Mouse (Mus musculus) thymus, adult 2 months (tissue): Measurements from ENCODE around the gene Prrc2b. TPM values are rescaled to one million over a fixed set of nuclear protein-coding genes. Genes with fewer than 3 reads are reported as not detected.

Experiments used
- DNase-seq: peaks from one replicate; pipeline ENCODE4 v3.0.0; 2021
- H3K27ac ChIP-seq: fragments of 200-500 bp; 2 replicates; pipeline ENCODE4 v1.5.1; 2012; ENCODE audit warnings: low read length, control low read depth; ENCODE audit not compliant: control insufficient read depth, insufficient read depth
- H3K27me3 ChIP-seq: fragments of 200-500 bp; 2 replicates; pipeline ENCODE4 v1.6.1; 2012; ENCODE audit warnings: mild to moderate bottlenecking, low read length, moderate library complexity, mixed read lengths; ENCODE audit not compliant: control insufficient read depth, insufficient read depth
- H3K36me3 ChIP-seq: fragments of 200-500 bp; 2 replicates; pipeline ENCODE4 v1.6.1; 2012; ENCODE audit warnings: mild to moderate bottlenecking, low read length, moderate library complexity; ENCODE audit not compliant: control insufficient read depth, insufficient read depth
- H3K4me1 ChIP-seq: fragments of 200-500 bp; replicated peaks from 2 replicates; pipeline ENCODE4 v1.6.1; 2012; ENCODE audit warnings: low read length; ENCODE audit not compliant: control insufficient read depth, insufficient read depth
- H3K4me3 ChIP-seq: fragments of 200-500 bp; 2 replicates; pipeline ENCODE4 v1.5.1; 2012; ENCODE audit warnings: mild to moderate bottlenecking, low read length, control low read depth, moderate library complexity; ENCODE audit not compliant: control insufficient read depth, insufficient read depth
- CTCF ChIP-seq: fragments of 200-500 bp; IDR thresholded peaks from 2 replicates; pipeline ENCODE4 v1.5.1; 2012; ENCODE audit warnings: mild to moderate bottlenecking, control low read depth, low read length, moderate library complexity, borderline replicate concordance; ENCODE audit not compliant: control insufficient read depth, poor library complexity, insufficient read depth; ENCODE audit errors: extremely low read depth
- POLR2A ChIP-seq: fragments of 200-500 bp; IDR thresholded peaks from 2 replicates; pipeline ENCODE4 v1.6.1; 2012; ENCODE audit warnings: mild to moderate bottlenecking, low read length, control low read depth, moderate library complexity; ENCODE audit not compliant: control insufficient read depth, poor library complexity, insufficient read depth; ENCODE audit errors: extremely low read depth
- WGBS: fragments of 180-500 bp; shearing (Covaris S2); methylation state at CpG from one replicate; pipeline ENCODE4 v1.1.7; 2018; 5-methylcytosine and 5-hydroxymethylcytosine counted together
- polyA plus RNA-seq: library from polyadenylated mRNA; depleted of rRNA; stranded (reverse); fragments of >200 nt; gene quantifications from 2 replicates; pipeline ENCODE4 v1.2.3, GENCODE M21; 2012

The Prrc2b gene
- polyA plus RNA-seq, 1 experiment = 104 TPM

DNA sequence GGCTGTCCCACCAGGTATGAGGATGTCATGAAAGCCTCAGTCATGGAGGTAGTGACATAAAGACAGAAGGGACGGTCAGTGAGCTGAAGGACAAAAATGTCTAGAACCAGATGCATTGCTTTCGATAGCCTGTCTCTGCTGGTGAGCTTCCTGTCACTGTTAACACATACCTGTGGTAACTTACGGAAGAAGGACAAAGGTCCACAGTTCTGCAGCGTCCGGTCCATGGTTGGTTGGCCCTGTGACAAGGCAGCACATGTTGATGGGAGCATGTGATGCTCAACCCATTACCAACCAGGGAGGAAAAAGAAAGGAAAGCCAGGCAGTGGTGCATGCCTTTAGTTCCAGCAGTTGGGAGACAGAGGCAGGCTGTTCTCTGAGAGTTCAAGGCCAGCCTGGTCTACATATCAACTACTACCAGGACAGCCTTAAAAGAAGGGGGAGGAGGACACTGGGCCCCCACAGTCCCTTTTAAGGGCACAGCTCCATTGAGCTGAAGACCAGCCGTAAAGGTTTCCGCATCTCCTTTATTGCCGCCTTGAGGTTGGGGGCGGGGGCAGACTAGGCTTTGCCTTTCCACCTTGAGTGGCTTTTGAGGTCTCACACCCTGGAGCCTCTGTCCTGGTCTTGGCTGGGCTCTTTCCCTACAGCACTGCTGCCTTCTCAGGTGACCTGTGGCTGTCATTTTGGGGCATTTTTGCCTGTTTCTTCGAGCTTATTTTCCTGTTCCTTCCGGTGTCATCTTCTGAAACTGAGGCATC is 14.3 kb downstream of the Prrc2b start:
- H3K4me1 ChIP-seq = peaks cover 55% of the 10 kb centered on the region
- no peak for TF ChIP-seq POLR2A
- no peak for TF ChIP-seq CTCF
- H3K36me3 ChIP-seq = no peaks in the 10 kb centered on the region
- H3K4me3 ChIP-seq = no peak overlapping the region
- 81% methylated on average over 11 of the region's 11 CpGs for WGBS
- DNase-seq = no peak
- H3K27me3 ChIP-seq = no peaks in the 10 kb centered on the region
- peak overlapping the region; percentile 28; the same call in 1 of the 2 replicates for H3K27ac ChIP-seq

DNA sequence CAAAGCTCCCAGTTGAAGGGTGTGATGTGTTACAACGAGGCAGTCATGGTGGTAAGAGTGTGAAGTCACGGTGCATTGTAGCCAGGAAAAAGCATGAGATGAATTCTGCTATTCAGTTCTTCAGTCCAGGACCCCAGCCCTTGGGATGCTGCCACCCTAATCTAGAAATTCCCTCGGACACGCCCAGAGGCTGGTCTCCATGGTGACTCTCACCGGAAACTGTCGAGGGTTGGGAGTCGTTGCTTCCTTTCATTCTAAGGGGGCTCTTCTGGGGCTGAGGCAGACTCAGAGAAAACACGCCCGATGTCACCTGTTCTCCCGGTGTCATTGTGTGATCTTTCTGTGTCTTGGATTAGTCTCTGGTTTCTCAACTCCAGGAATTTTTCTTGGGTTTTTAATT is 15.7 kb downstream of the Prrc2b start:
- no peak for TF ChIP-seq POLR2A
- no peak for TF ChIP-seq CTCF
- no peaks in the 10 kb centered on the region for H3K27me3 ChIP-seq
- H3K27ac ChIP-seq = peak overlapping the region; percentile 98
- no peak overlapping the region for H3K4me3 ChIP-seq
- peaks cover 61% of the 10 kb centered on the region for H3K4me1 ChIP-seq
- peak; percentile 58 for DNase-seq
- H3K36me3 ChIP-seq = no peaks in the 10 kb centered on the region
- 7% methylated on average over 10 of the region's 10 CpGs for WGBS

DNA sequence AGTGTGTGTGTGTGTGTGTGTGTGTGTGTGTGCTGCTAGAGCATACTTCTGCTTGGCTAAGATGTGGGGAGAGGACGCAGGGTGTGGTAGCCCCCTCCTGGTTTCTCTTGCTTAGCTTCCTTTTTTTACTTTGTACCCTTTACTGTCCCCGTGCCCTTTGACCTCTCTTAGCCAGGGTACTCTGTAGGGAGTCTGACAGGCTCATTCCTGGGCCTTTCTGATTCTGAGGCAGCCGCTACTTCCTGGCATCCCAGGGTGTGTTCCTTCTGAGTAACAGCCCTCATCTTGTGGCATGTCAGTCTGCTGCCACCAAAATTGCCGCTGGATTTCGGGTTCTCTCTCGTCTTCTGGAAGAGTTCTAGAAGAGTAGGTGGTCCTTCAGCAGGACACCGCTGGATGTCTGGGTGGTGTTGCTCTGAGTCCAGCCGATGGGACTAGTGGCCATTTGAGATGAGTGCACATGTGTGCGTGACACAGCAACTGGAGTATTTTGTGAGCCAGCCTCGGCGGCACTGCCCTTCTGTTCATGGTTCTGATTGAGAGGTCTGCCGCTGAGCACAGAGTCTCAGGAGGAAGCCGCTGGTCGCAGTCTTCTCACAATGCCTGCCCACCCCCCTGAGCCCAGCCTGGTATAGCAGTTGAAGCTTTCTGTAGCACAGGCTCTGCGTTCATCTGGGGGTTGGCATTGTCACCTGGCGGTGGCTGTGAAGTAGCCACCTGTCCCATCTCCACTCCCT is 16.3 kb downstream of the Prrc2b start:
- H3K4me1 ChIP-seq = peaks cover 64% of the 10 kb centered on the region
- TF ChIP-seq POLR2A (no peak; the same call in 1 of the 2 replicates), CTCF (no peak)
- no peaks in the 10 kb centered on the region for H3K36me3 ChIP-seq
- H3K27me3 ChIP-seq = no peaks in the 10 kb centered on the region
- 5% methylated on average over 16 of the region's 16 CpGs for WGBS
- DNase-seq = peak; percentile 58
- peak overlapping the region; percentile 43 for H3K4me3 ChIP-seq
- H3K27ac ChIP-seq = peak overlapping the region; percentile 98

DNA sequence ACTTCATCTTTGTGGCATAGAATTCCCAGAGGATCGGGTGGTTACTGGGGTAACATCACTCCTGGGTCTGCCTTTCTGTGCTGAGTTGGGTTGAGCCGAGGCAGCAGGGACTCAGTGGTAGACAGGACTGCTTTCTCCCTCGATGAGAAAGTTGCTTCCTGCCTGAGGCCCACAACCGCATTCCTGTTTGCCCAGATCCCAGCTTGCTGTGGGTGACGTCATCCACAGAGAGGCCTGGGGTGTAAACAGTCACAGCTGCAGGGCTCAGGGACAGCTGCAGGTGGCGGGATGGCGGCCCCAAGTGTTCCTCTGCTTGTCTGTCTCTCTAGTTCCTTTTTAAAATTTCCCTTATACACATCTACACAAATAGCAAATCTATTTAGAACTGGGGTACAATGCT is 16.9 kb downstream of the Prrc2b start:
- peak overlapping the region; percentile 43 for H3K4me3 ChIP-seq
- DNase-seq = peak; percentile 88
- H3K36me3 ChIP-seq = no peaks in the 10 kb centered on the region
- TF ChIP-seq POLR2A = 0 out of 2 replicates have a peak, but pooled peaks have one; percentile 36
- TF ChIP-seq CTCF = no peak
- H3K27ac ChIP-seq = peak overlapping the region; percentile 98
- peaks cover 62% of the 10 kb centered on the region for H3K4me1 ChIP-seq
- 1% methylated on average over 7 of the region's 7 CpGs for WGBS
- no peaks in the 10 kb centered on the region for H3K27me3 ChIP-seq

DNA sequence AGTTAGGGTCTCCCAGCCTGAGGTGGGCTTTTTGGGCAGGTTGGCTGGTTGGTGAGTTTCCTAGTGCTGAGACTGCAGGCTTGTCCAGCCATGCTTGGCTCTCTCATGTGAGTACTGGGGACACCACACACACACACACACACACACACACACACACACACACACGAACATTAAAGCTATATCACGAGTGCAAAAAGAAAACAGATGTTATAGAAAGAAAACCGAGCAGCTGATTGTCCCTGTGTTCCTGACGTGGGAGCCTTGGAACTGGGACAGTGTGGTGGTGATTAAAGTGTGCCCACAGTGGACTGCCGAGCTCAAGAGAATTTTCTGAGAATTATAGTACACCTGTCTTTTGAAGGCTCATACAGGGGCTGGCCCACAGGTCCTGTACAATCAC is 18.4 kb downstream of the Prrc2b start:
- DNase-seq = no peak
- WGBS = 70% methylated on average over 5 of the region's 5 CpGs
- H3K4me1 ChIP-seq = peaks cover 71% of the 10 kb centered on the region
- no peak for TF ChIP-seq POLR2A
- TF ChIP-seq CTCF = no peak
- H3K27ac ChIP-seq = peak overlapping the region; percentile 8; the same call in 1 of the 2 replicates
- no peaks in the 10 kb centered on the region for H3K36me3 ChIP-seq
- no peaks in the 10 kb centered on the region for H3K27me3 ChIP-seq
- H3K4me3 ChIP-seq = no peak overlapping the region

DNA sequence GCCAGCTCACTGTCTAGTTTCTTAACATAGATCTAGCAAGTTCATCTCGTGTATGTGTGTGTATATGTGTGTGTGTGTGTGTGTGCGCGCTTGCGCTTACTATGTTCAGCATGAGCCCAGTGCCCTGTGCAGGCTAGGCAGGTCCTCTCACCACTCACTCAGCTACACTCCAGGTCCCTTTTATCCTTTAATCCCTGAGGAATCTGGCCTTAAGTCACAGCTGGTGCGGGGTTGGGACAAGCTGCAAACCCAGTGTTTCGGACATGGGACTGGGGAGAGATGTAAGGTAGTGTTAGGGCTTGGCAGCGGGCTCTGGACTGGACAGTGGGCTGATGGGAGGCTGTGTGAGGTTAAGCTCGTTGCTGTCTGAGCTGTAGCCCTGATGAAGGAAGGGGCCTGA is 19.1 kb downstream of the Prrc2b start:
- DNase-seq = no peak
- TF ChIP-seq POLR2A (no peak), CTCF (no peak)
- H3K4me1 ChIP-seq = peaks cover 72% of the 10 kb centered on the region
- WGBS = 91% methylated on average over 8 of the region's 8 CpGs
- no peaks in the 10 kb centered on the region for H3K27me3 ChIP-seq
- no peak overlapping the region for H3K27ac ChIP-seq
- no peak overlapping the region for H3K4me3 ChIP-seq
- H3K36me3 ChIP-seq = no peaks in the 10 kb centered on the region
